Mouse (Mus musculus): ENCODE results near the gene Klhl40. TPM values are rescaled to one million over a fixed set of nuclear protein-coding genes. Genes with fewer than 3 reads are reported as not detected.

Gene Klhl40
- polyA plus RNA-seq, 1 experiment from 2014 or later, result not detected

- H3K27ac ChIP-seq, result no peak within 1 kb of the TSS
Measured at GRCm38 (mm10) chr9:121791757-121792521, 14.5 kb downstream of the Klhl40 start, which contains the start of gene Hhatl. Gene Hhatl (minus strand): TSS chr9:121792507.

GRCm38 (mm10) chr9:121794972-121795539 is 17.6 kb downstream of the Klhl40 start:
- Histone ChIP-seq H3K4me1 (replicated peaks; ENCODE audit: insufficient read depth, low read length) (peaks cover 4% of the 10 kb centered on the region; the same call in 1 of the 2 replicates), H3K4me3 (replicated peaks; ENCODE audit: low read depth, low read length) (no peak overlapping the region), H3K27ac (no peak overlapping the region), H3K9me3 (replicated peaks; ENCODE audit: low read length) (no peaks in the 10 kb centered on the region), H3K36me3 (ENCODE audit: insufficient read depth, low read length) (no peaks in the 10 kb centered on the region), H3K4me2 (ENCODE audit: low read length) (no peak overlapping the region), H3K9ac (ENCODE audit: low read depth, low read length) (no peak overlapping the region), H3K27me3 (ENCODE audit: insufficient read depth, low read length) (no peaks in the 10 kb centered on the region)
- 48% methylated on average over 1 of the region's 1 CpGs for WGBS
- DNase-seq (ENCODE audit: low spot score) (no peak), ATAC-seq (replicated peaks; ENCODE audit: low FRiP score, low read depth) (no peak)
- TF ChIP-seq CTCF (IDR thresholded peaks at IDR 0.05; ENCODE audit: low read depth), result no peak

More at GRCm38 (mm10) chr9:121791757-121792521, 14.5 kb downstream of the Klhl40 start, which contains the start of gene Hhatl:
- Histone ChIP-seq H3K4me1 (replicated peaks; ENCODE audit: insufficient read depth, low read length) (peaks cover 4% of the 10 kb centered on the region; the same call in 1 of the 2 replicates), H3K9me3 (replicated peaks; ENCODE audit: low read length) (no peaks in the 10 kb centered on the region), H3K36me3 (ENCODE audit: insufficient read depth, low read length) (no peaks in the 10 kb centered on the region), H3K27me3 (ENCODE audit: insufficient read depth, low read length) (no peaks in the 10 kb centered on the region), H3K9ac (ENCODE audit: low read depth, low read length) (no peak within 1 kb of the TSS), H3K4me3 (replicated peaks; ENCODE audit: low read depth, low read length) (no peak within 1 kb of the TSS), H3K4me2 (ENCODE audit: low read length) (no peak within 1 kb of the TSS)
- peak; percentile 58 for ATAC-seq (replicated peaks; ENCODE audit: low FRiP score, low read depth)
- TF ChIP-seq CTCF (IDR thresholded peaks at IDR 0.05; ENCODE audit: low read depth), result no peak
- 26% methylated on average over 24 of the region's 24 CpGs for WGBS
- DNase-seq (ENCODE audit: low spot score), result no peak

- H3K4me3 ChIP-seq (replicated peaks; ENCODE audit: low read depth, low read length), result no peak overlapping the region
- no peak overlapping the region for H3K27ac ChIP-seq
- H3K9ac ChIP-seq (ENCODE audit: low read depth, low read length), result no peak overlapping the region
- DNase-seq (ENCODE audit: low spot score) (no peak), ATAC-seq (replicated peaks; ENCODE audit: low FRiP score, low read depth) (no peak)
- no peak for TF ChIP-seq CTCF (IDR thresholded peaks at IDR 0.05; ENCODE audit: low read depth)
- H3K4me2 ChIP-seq (ENCODE audit: low read length), result peak overlapping the region; percentile 16
- H3K9me3 ChIP-seq (replicated peaks; ENCODE audit: low read length), result no peaks in the 10 kb centered on the region
- 15% methylated on average over 12 of the region's 12 CpGs for WGBS
- H3K27me3 ChIP-seq (ENCODE audit: insufficient read depth, low read length), result no peaks in the 10 kb centered on the region
- no peaks in the 10 kb centered on the region for H3K36me3 ChIP-seq (ENCODE audit: insufficient read depth, low read length)
- no peaks in the 10 kb centered on the region for H3K4me1 ChIP-seq (replicated peaks; ENCODE audit: insufficient read depth, low read length)
Measured at GRCm38 (mm10) chr9:121797722-121798121, 20.3 kb downstream of the Klhl40 start.

GRCm38 (mm10) chr9:121798887-121799520 is 21.6 kb downstream of the Klhl40 start:
- no peak for TF ChIP-seq CTCF (IDR thresholded peaks at IDR 0.05; ENCODE audit: low read depth)
- DNase-seq (ENCODE audit: low spot score) (no peak), ATAC-seq (replicated peaks; ENCODE audit: low FRiP score, low read depth) (no peak)
- H3K27me3 ChIP-seq (ENCODE audit: insufficient read depth, low read length), result no peaks in the 10 kb centered on the region
- no peak overlapping the region for H3K9ac ChIP-seq (ENCODE audit: low read depth, low read length)
- no peak overlapping the region for H3K27ac ChIP-seq
- H3K36me3 ChIP-seq (ENCODE audit: insufficient read depth, low read length), result no peaks in the 10 kb centered on the region
- no peaks in the 10 kb centered on the region for H3K9me3 ChIP-seq (replicated peaks; ENCODE audit: low read length)
- no peaks in the 10 kb centered on the region for H3K4me1 ChIP-seq (replicated peaks; ENCODE audit: insufficient read depth, low read length)
- H3K4me2 ChIP-seq (ENCODE audit: low read length), result no peak overlapping the region
- H3K4me3 ChIP-seq (replicated peaks; ENCODE audit: low read depth, low read length), result no peak overlapping the region
- 47% methylated on average over 6 of the region's 6 CpGs for WGBS

- no peak for ATAC-seq (replicated peaks; ENCODE audit: low FRiP score, low read depth)
- H3K4me1 ChIP-seq (replicated peaks; ENCODE audit: insufficient read depth, low read length), result no peaks in the 10 kb centered on the region
- no peaks in the 10 kb centered on the region for H3K9me3 ChIP-seq (replicated peaks; ENCODE audit: low read length)
- H3K27me3 ChIP-seq (ENCODE audit: insufficient read depth, low read length), result no peaks in the 10 kb centered on the region
- no peaks in the 10 kb centered on the region for H3K36me3 ChIP-seq (ENCODE audit: insufficient read depth, low read length)
- DNase-seq (ENCODE audit: low spot score), result no peak
- H3K9ac ChIP-seq (ENCODE audit: low read depth, low read length), result no peak overlapping the region
- H3K27ac ChIP-seq, result no peak overlapping the region
- no peak overlapping the region for H3K4me2 ChIP-seq (ENCODE audit: low read length)
- no peak overlapping the region for H3K4me3 ChIP-seq (replicated peaks; ENCODE audit: low read depth, low read length)
- no peak for TF ChIP-seq CTCF (IDR thresholded peaks at IDR 0.05; ENCODE audit: low read depth)
- 52% methylated on average over 7 of the region's 7 CpGs for WGBS
Measured at GRCm38 (mm10) chr9:121802747-121803146, 25.3 kb downstream of the Klhl40 start.

GRCm38 (mm10) chr9:121807546-121807945 is 30.1 kb downstream of the Klhl40 start:
- H3K27me3 ChIP-seq (ENCODE audit: insufficient read depth, low read length), result no peaks in the 10 kb centered on the region
- H3K4me3 ChIP-seq (replicated peaks; ENCODE audit: low read depth, low read length), result no peak overlapping the region
- no peak overlapping the region for H3K9ac ChIP-seq (ENCODE audit: low read depth, low read length)
- H3K4me2 ChIP-seq (ENCODE audit: low read length), result no peak overlapping the region
- DNase-seq (ENCODE audit: low spot score) (no peak), ATAC-seq (replicated peaks; ENCODE audit: low FRiP score, low read depth) (no peak)
- H3K9me3 ChIP-seq (replicated peaks; ENCODE audit: low read length), result no peaks in the 10 kb centered on the region
- no peak overlapping the region for H3K27ac ChIP-seq
- 83% methylated on average over 1 of the region's 1 CpGs for WGBS
- no peaks in the 10 kb centered on the region for H3K36me3 ChIP-seq (ENCODE audit: insufficient read depth, low read length)
- no peak for TF ChIP-seq CTCF (IDR thresholded peaks at IDR 0.05; ENCODE audit: low read depth)
- H3K4me1 ChIP-seq (replicated peaks; ENCODE audit: insufficient read depth, low read length), result no peaks in the 10 kb centered on the region
